Mouse (Mus musculus) cerebellum, adult 2 months (tissue): ENCODE data around the gene Pwwp2a.

Experiments
- CTCF ChIP-seq: fragments of 200-500 bp; IDR thresholded peaks from 2 replicates; pipeline ENCODE4 v1.5.1; 2011; ENCODE audit warnings: low read depth, mild to moderate bottlenecking, control low read depth, low read length, moderate library complexity, borderline replicate concordance; ENCODE audit not compliant: insufficient read depth
- POLR2A ChIP-seq: fragments of 200-500 bp; IDR thresholded peaks from 2 replicates; pipeline ENCODE4 v1.6.1; 2011; ENCODE audit warnings: low read length, control low read depth, borderline replicate concordance; ENCODE audit not compliant: insufficient read depth

- no peak for TF ChIP-seq CTCF
- no peak for TF ChIP-seq POLR2A
Measured at GRCm38 (mm10) chr11:43767749-43768148, 86.0 kb downstream of the Pwwp2a start.
